Mouse (Mus musculus): Measurements from ENCODE around the gene Cdk6. TPM values are rescaled to one million over a fixed set of nuclear protein-coding genes. Genes with fewer than 3 reads are reported as not detected.
"Not testable (repeated sequence)": the region's sequence is repeated elsewhere in the genome, so short reads cannot be mapped to it uniquely, and the experiment has no call there.

Gene Cdk6
- polyA plus RNA-seq, 1 experiment = 2.0 TPM

DNA sequence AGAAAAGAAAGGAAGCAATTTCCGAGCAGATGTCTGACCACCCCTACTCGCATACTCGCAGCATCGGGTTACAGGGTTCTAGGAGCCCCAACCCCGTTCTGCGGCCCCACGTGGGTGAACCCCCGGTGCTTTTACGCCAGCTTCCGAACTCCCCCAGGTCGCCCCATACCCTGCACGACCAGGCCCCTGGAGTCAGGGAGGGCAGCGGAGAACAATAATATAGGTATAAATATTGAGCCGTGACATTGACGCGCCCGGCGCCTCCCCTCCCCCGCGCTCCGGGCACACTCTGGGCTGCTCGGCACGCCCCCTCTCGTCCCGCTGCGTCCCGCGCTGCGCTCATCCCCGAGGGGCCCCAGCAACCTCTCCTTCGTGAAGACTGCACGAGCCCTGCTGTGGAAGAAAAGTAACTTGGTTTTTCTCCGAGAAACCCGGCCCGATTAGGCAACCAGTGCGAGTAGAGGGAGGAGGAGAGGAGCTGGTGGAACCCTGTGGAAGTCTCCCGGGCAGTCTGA is 2.3 kb downstream of the Cdk6 start:
- H3K27ac ChIP-seq (ENCODE audit: insufficient read depth, low read length) = peak overlapping the region; percentile 79; the same call in 1 of the 2 replicates
- no peaks in the 10 kb centered on the region for H3K4me1 ChIP-seq (ENCODE audit: control insufficient read depth, insufficient read depth, low read length)
- peak overlapping the region; percentile 85 for H3K4me3 ChIP-seq (ENCODE audit: insufficient read depth, low read length)
- TF ChIP-seq CTCF (IDR thresholded peaks at IDR 0.05; ENCODE audit: extremely low read depth, insufficient read depth, low read length) (no peak), POLR2A (IDR thresholded peaks at IDR 0.05; ENCODE audit: extremely low read depth, insufficient read depth, low read length) (no peak)

GRCm38 (mm10) chr5:3344081-3344631 is 2.9 kb downstream of the Cdk6 start:
- no peaks in the 10 kb centered on the region for H3K4me1 ChIP-seq (ENCODE audit: control insufficient read depth, insufficient read depth, low read length)
- H3K27ac ChIP-seq (ENCODE audit: insufficient read depth, low read length) = peak overlapping the region; percentile 79; the same call in 1 of the 2 replicates
- H3K4me3 ChIP-seq (ENCODE audit: insufficient read depth, low read length) = peak overlapping the region; percentile 85
- TF ChIP-seq CTCF (IDR thresholded peaks at IDR 0.05; ENCODE audit: extremely low read depth, insufficient read depth, low read length) = no peak
- TF ChIP-seq POLR2A (IDR thresholded peaks at IDR 0.05; ENCODE audit: extremely low read depth, insufficient read depth, low read length) = no peak

GRCm38 (mm10) chr5:3345540-3345939 is 4.3 kb downstream of the Cdk6 start:
- H3K27ac ChIP-seq (ENCODE audit: insufficient read depth, low read length); H3K4me3 ChIP-seq (ENCODE audit: insufficient read depth, low read length); H3K4me1 ChIP-seq (ENCODE audit: control insufficient read depth, insufficient read depth, low read length): not testable (repeated sequence)

- not testable (repeated sequence) for H3K4me3 ChIP-seq (ENCODE audit: insufficient read depth, low read length); H3K4me1 ChIP-seq (ENCODE audit: control insufficient read depth, insufficient read depth, low read length); H3K27ac ChIP-seq (ENCODE audit: insufficient read depth, low read length)
Observed at GRCm38 (mm10) chr5:3349393-3349792, 8.1 kb downstream of the Cdk6 start.

DNA sequence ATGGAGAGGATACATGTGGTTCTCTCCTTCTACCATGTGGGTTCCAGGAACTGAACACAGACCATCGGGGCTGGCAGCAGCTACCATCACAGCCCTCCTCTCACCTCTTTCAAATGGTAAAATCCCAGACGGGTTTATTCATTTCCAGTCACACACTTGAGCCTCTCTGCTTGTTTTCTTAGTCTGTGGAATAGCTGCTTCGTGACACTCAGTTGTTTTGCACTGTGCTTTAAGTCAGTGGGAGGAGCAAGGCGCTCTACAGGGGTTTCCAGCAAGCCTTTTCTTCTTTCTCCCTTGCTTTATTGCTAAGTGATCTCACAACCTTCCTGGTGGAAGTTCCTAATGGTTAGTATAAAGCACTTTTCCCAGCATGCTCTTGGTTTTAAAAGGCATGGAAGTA is 10.6 kb downstream of the Cdk6 start:
- H3K27ac ChIP-seq (ENCODE audit: insufficient read depth, low read length); H3K4me1 ChIP-seq (ENCODE audit: control insufficient read depth, insufficient read depth, low read length); H3K4me3 ChIP-seq (ENCODE audit: insufficient read depth, low read length): not testable (repeated sequence)

DNA sequence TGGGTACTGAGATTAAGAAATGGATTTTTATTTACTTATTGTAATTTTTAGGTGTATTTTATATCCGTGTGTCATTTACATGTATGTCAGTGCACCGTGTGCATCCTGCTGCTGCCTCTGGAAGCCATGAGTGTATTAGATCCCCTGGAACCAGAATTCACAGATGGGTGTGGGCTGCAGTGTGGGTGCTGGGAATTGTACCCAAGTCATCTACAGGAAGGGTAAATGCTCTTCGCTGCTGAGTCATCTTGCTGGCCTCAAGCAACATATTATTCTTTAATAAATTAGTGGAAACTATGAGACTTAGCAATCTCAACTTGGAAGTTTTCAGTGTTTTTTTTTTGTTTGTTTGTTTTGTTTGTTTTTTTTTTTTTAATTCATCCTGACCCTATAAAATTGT is 11.0 kb downstream of the Cdk6 start:
- no peak overlapping the region for H3K27ac ChIP-seq (ENCODE audit: insufficient read depth, low read length)
- H3K4me1 ChIP-seq (ENCODE audit: control insufficient read depth, insufficient read depth, low read length) = no peaks in the 10 kb centered on the region
- H3K4me3 ChIP-seq (ENCODE audit: insufficient read depth, low read length) = no peak overlapping the region
- TF ChIP-seq CTCF (IDR thresholded peaks at IDR 0.05; ENCODE audit: extremely low read depth, insufficient read depth, low read length) (no peak), POLR2A (IDR thresholded peaks at IDR 0.05; ENCODE audit: extremely low read depth, insufficient read depth, low read length) (no peak)

DNA sequence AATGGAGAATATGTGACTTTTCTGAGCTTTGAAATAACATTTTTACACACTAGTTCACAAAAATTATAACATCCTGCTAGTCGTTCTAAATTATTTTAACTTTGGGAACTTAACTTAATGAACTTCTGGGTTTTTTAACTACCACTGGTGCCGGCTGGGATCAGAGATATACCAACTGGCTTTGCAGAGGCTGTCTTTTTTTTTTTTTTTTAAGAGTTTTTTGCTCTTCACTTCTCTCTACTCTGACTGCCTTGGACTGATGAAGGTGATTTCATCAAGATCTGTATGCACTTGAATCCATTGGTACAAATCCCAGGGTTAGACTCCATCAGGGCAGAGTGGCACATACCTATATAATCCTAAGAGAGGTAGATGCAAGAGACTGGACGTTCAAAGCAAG is 11.5 kb downstream of the Cdk6 start:
- TF ChIP-seq POLR2A (IDR thresholded peaks at IDR 0.05; ENCODE audit: extremely low read depth, insufficient read depth, low read length) (no peak), CTCF (IDR thresholded peaks at IDR 0.05; ENCODE audit: extremely low read depth, insufficient read depth, low read length) (no peak)
- no peak overlapping the region for H3K27ac ChIP-seq (ENCODE audit: insufficient read depth, low read length)
- H3K4me3 ChIP-seq (ENCODE audit: insufficient read depth, low read length) = no peak overlapping the region
- H3K4me1 ChIP-seq (ENCODE audit: control insufficient read depth, insufficient read depth, low read length) = no peaks in the 10 kb centered on the region

DNA sequence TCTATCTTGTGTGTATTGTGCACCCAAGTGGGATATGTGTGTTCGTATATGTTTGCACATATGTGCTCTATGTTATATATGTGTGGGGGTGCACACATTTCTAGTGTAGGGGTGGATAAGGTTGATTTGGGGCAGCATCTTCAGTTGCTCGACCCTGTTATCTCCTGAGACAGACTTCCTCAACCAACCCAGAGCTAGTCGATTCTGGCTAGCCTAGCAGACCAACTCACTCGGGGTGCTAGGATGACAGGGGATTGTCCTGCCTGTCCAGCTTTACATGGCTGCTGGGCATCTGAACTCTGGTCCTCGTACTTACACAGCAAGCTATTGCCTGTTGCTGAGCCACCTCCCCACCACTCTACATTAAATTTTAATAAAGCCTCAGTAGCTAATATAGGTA is 13.0 kb downstream of the Cdk6 start:
- Histone ChIP-seq H3K27ac (ENCODE audit: insufficient read depth, low read length) (no peak overlapping the region), H3K4me3 (ENCODE audit: insufficient read depth, low read length) (no peak overlapping the region), H3K4me1 (ENCODE audit: control insufficient read depth, insufficient read depth, low read length) (no peaks in the 10 kb centered on the region)
- TF ChIP-seq CTCF (IDR thresholded peaks at IDR 0.05; ENCODE audit: extremely low read depth, insufficient read depth, low read length) (no peak), POLR2A (IDR thresholded peaks at IDR 0.05; ENCODE audit: extremely low read depth, insufficient read depth, low read length) (no peak)

- no peak overlapping the region for H3K4me3 ChIP-seq (ENCODE audit: insufficient read depth, low read length)
Observed at GRCm38 (mm10) chr5:3355032-3355536, 13.8 kb downstream of the Cdk6 start.

GRCm38 (mm10) chr5:3355560-3356260 is 14.4 kb downstream of the Cdk6 start:
- TF ChIP-seq POLR2A (IDR thresholded peaks at IDR 0.05; ENCODE audit: extremely low read depth, insufficient read depth, low read length) = no peak
- no peak for TF ChIP-seq CTCF (IDR thresholded peaks at IDR 0.05; ENCODE audit: extremely low read depth, insufficient read depth, low read length)
- Histone ChIP-seq H3K4me1 (ENCODE audit: control insufficient read depth, insufficient read depth, low read length) (no peaks in the 10 kb centered on the region), H3K4me3 (ENCODE audit: insufficient read depth, low read length) (no peak overlapping the region), H3K27ac (ENCODE audit: insufficient read depth, low read length) (peak overlapping the region; percentile 37; the same call in 1 of the 2 replicates)

More at GRCm38 (mm10) chr5:3355032-3355536, 13.8 kb downstream of the Cdk6 start:
- H3K27ac ChIP-seq (ENCODE audit: insufficient read depth, low read length) = peak overlapping the region; percentile 37; the same call in 1 of the 2 replicates
- no peaks in the 10 kb centered on the region for H3K4me1 ChIP-seq (ENCODE audit: control insufficient read depth, insufficient read depth, low read length)
- no peak for TF ChIP-seq POLR2A (IDR thresholded peaks at IDR 0.05; ENCODE audit: extremely low read depth, insufficient read depth, low read length)
- TF ChIP-seq CTCF (IDR thresholded peaks at IDR 0.05; ENCODE audit: extremely low read depth, insufficient read depth, low read length) = no peak

All from cortical plate, adult 2 months (tissue).